Mouse (Mus musculus) embryonic stem cell, embryonic (primary cell): ENCODE results near the gene Srsx.
"Not testable (repeated sequence)": the region's sequence is repeated elsewhere in the genome, so short reads cannot be mapped to it uniquely, and the experiment has no call there.

Source experiments
- CTCF ChIA-PET, 4 experiments: fragments of 300-600 bp in 2 of 4; fragments of 350-600 bp in 2 of 4; sonication (Branson Sonifier 250); formaldehyde crosslinking; loops; one replicate each; lab custom pipeline; 2022; ENCODE audit warnings: inconsistent platforms in 2 of 4; lab: Charles Lee
- POLR2A ChIA-PET, 4 experiments: fragments of 300-600 bp in 2 of 4; fragments of 350-600 bp in 2 of 4; sonication (Branson Sonifier 250); formaldehyde crosslinking; loops; one replicate each; lab custom pipeline; 2022; ENCODE audit warnings: antibody characterized with exemption in 4 of 4, inconsistent platforms in 1 of 4; lab: Charles Lee

Srsx gene

GRCm38 (mm10) chrX:123222381-123222780, at the start of gene Srsx:
Gene Srsx, minus strand, starts transcription at chrX:123222481.
- POLR2A ChIA-PET, CTCF ChIA-PET: not testable (repeated sequence)

DNA sequence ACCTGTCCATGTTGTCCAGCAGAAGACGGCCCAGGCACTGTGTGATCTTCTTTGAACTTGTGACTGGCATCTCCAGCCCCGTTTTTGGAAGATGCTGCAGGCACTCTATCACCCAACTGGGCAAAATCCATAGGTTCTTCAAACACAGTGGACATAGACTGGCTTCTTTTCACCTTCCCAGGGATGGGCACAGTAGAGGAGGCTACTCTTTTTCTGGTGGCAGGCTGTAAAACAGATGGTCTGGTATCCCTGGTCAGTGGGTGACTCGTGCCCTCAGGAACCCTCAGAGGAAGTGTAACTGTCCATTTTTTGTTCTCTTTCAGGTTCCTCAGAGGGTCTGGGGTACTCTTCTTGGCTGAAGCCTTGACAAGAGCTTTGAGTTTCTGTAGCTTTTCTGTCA, 24.5 kb upstream of the Srsx start, which contains the start of gene Gm17577:
Gm17577 (minus strand) TSS at position 101 of the 400 bp plus-strand sequence.
- POLR2A ChIA-PET, CTCF ChIA-PET: not testable (repeated sequence)
